Comparison of ENCODE assay signal across 7 mouse cellular contexts in the genomic region with DNA sequence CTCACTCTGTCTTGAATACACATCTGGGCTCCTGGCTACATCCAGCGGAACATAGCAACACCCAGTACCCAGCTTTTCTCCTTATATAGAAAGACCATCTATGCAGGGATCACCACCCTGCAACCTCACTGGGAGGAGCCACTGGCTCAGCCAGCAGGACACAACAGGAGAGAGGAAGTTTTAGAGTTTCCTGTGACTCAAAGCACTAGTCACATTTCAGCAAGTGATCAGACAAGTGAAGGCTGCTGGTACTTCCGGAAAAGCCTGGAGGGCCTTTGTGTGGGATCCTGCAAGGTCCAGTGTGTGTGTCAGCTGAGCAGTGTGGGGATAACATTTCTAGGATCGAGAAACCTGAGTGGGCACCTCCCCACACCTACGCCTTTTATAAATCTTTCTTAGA. TPM values are rescaled to one million over a fixed set of nuclear protein-coding genes. Genes with fewer than 3 reads are reported as not detected.
DNase-seq lines count a peak whose midpoint lies in the region; ATAC-seq and TF ChIP-seq lines count a peak whose summit lies in the region.

No protein-coding gene starts in this region.

- WGBS in heart, postnatal 0 days: 35% methylated on average over 4 of the region's 4 CpGs
- 43% methylated on average over 4 of the region's 4 CpGs for WGBS in liver, embryonic 12.5 days (ENCODE audit: insufficient replicate concordance)
- WGBS in stomach, embryonic 15.5 days: 58% methylated on average over 4 of the region's 4 CpGs

- no peaks in the 10 kb centered on the region for H3K27me3 ChIP-seq in CH12.LX (replicated peaks)
- H3K27me3 ChIP-seq in heart, postnatal 0 days (ENCODE audit: control insufficient read depth, insufficient read depth, low read length): no peaks in the 10 kb centered on the region
- no peaks in the 10 kb centered on the region for H3K27me3 ChIP-seq in liver, embryonic 12.5 days (replicated peaks)
- H3K27me3 ChIP-seq in stomach, embryonic 15.5 days (replicated peaks): no peaks in the 10 kb centered on the region

- H3K9ac ChIP-seq in CH12.LX (ENCODE audit: insufficient read depth, low read depth): peak overlapping the region; percentile 99
- no peak overlapping the region for H3K9ac ChIP-seq in heart, postnatal 0 days (replicated peaks; ENCODE audit: low read depth, low read length)
- H3K9ac ChIP-seq in liver, embryonic 12.5 days: no peak overlapping the region
- no peak overlapping the region for H3K9ac ChIP-seq in stomach, embryonic 15.5 days

- TF ChIP-seq RAD21 in CH12.LX (IDR thresholded peaks at IDR 0.05; ENCODE audit: low read depth, low read length): peak; percentile 22

- peak; percentile 74 for TF ChIP-seq POLR2A in CH12.LX (IDR thresholded peaks at IDR 0.05; ENCODE audit: low read depth, low read length)

- peak overlapping the region; percentile 91 for H3K27ac ChIP-seq in CH12.LX (ENCODE audit: insufficient read depth, low read depth)
- H3K27ac ChIP-seq in heart, postnatal 0 days (ENCODE audit: low read depth): peak overlapping the region; percentile 68
- peak overlapping the region; percentile 39; the same call in 1 of the 2 replicates for H3K27ac ChIP-seq in liver, embryonic 12.5 days
- H3K27ac ChIP-seq in stomach, embryonic 15.5 days: peak overlapping the region; percentile 89

- H3K9me3 ChIP-seq in CH12.LX (replicated peaks; ENCODE audit: low read length): no peaks in the 10 kb centered on the region
- H3K9me3 ChIP-seq in heart, postnatal 0 days (replicated peaks; ENCODE audit: control insufficient read depth, low read length): no peaks in the 10 kb centered on the region
- no peaks in the 10 kb centered on the region for H3K9me3 ChIP-seq in liver, embryonic 12.5 days (replicated peaks)
- no peaks in the 10 kb centered on the region for H3K9me3 ChIP-seq in stomach, embryonic 15.5 days

- TF ChIP-seq CTCF in CH12.LX (conservative IDR thresholded peaks at IDR 0.05 in 1 of 2, IDR thresholded peaks at IDR 0.05 in 1 of 2; ENCODE audit: low read depth in 2 of 2, low read length in 2 of 2): 0 out of 4 replicates have a peak, but pooled peaks of 1 of the 2 experiments have one; percentile 3
- TF ChIP-seq CTCF in heart, postnatal 0 days (IDR thresholded peaks at IDR 0.05; ENCODE audit: low read depth): no peak

- peak overlapping the region in 1 of 3 experiments; percentile 30 for H3K4me3 ChIP-seq in CH12.LX (replicated peaks in 1 of 3; ENCODE audit: low read depth in 2 of 3, low read length in 2 of 3, poor library complexity in 1 of 3)
- H3K4me3 ChIP-seq in heart, postnatal 0 days (ENCODE audit: low read depth, low read length): no peak overlapping the region
- H3K4me3 ChIP-seq in liver, embryonic 12.5 days: no peak overlapping the region
- no peak overlapping the region for H3K4me3 ChIP-seq in stomach, embryonic 15.5 days (replicated peaks)

- peaks cover 45 to 91% of the 10 kb centered on the region in 2 experiments for H3K4me1 ChIP-seq in CH12.LX (ENCODE audit: control insufficient read depth in 1 of 2, insufficient read depth in 2 of 2)
- H3K4me1 ChIP-seq in heart, postnatal 0 days (ENCODE audit: control insufficient read depth, insufficient read depth): peaks cover 24% of the 10 kb centered on the region
- peaks cover 65% of the 10 kb centered on the region for H3K4me1 ChIP-seq in liver, embryonic 12.5 days
- peaks cover 32% of the 10 kb centered on the region for H3K4me1 ChIP-seq in stomach, embryonic 15.5 days

- in situ Hi-C loops in CH12.LX (cut with MboI; ENCODE audit: low pct_ligation_motif_present, low pct_unique_long_range_greater_than_20kb, low sequenced_read_pairs): loop anchor here (5.0 to 10.0 kb wide), 2 partner anchors 75 to 428 kb away; no protein-coding TSS in a partner anchor

- peak; percentile 93 for TF ChIP-seq EP300 in CH12.LX (IDR thresholded peaks at IDR 0.05; ENCODE audit: low read length)
- TF ChIP-seq EP300 in heart, postnatal 0 days (IDR thresholded peaks at IDR 0.05; ENCODE audit: low read depth): no peak

- H3K36me3 ChIP-seq in CH12.LX (replicated peaks in 1 of 2; ENCODE audit: control insufficient read depth in 1 of 2, insufficient read depth in 1 of 2, low read length in 1 of 2): no peaks in the 10 kb centered on the region
- H3K36me3 ChIP-seq in heart, postnatal 0 days (replicated peaks; ENCODE audit: control insufficient read depth, insufficient read depth, low read length): no peaks in the 10 kb centered on the region
- H3K36me3 ChIP-seq in liver, embryonic 12.5 days: no peaks in the 10 kb centered on the region
- no peaks in the 10 kb centered on the region for H3K36me3 ChIP-seq in stomach, embryonic 15.5 days

- ATAC-seq in activated CD4-positive, CD25-positive, alpha-beta regulatory T cell, adult 4 months: peak; percentile 43
- ATAC-seq in heart, postnatal 0 days (ENCODE audit: insufficient read depth, low read depth): peak; percentile 62
- peak; percentile 28; the same call in 1 of the 2 replicates for ATAC-seq in liver, embryonic 12.5 days
- ATAC-seq in stomach, embryonic 15.5 days (ENCODE audit: insufficient read depth, low FRiP score, low read depth): no peak
- ATAC-seq in erythroid progenitor cell, adult 5-6 weeks (replicated peaks; ENCODE audit: low FRiP score, poor library complexity, severe bottlenecking): no peak

- dilution Hi-C loops in CH12.LX (cut with MboI; ENCODE audit: extremely low pct_ligation_motif_present, extremely low pct_unique_long_range_greater_than_20kb, low sequenced_read_pairs): no loop called here

- H3K4me2 ChIP-seq in CH12.LX (ENCODE audit: insufficient read depth, low read depth, poor library complexity, severe bottlenecking): peak overlapping the region; percentile 86
- no peak overlapping the region for H3K4me2 ChIP-seq in heart, postnatal 0 days (ENCODE audit: low read depth, low read length)
- no peak overlapping the region for H3K4me2 ChIP-seq in liver, embryonic 12.5 days
- H3K4me2 ChIP-seq in stomach, embryonic 15.5 days: no peak overlapping the region

- H3K79me2 ChIP-seq in CH12.LX (replicated peaks; ENCODE audit: control insufficient read depth, extremely low read depth, insufficient read depth, poor library complexity, severe bottlenecking): no peaks in the 10 kb centered on the region

- DNase-seq in CH12.LX (ENCODE audit: extremely low read depth): peak; percentile 91
- peak; percentile 85 for DNase-seq in heart, postnatal 0 days (ENCODE audit: low spot score)
- no peak for DNase-seq in layer of hippocampus, postnatal 36 days

TF ChIP-seq in CH12.LX, 34 proteins besides CTCF, POLR2A, EP300 and RAD21 (continues in another document):
- TF ChIP-seq ZC3H11A (IDR thresholded peaks at IDR 0.05; ENCODE audit: low read depth, low read length): no peak
- peak; percentile 8; the same call in 1 of the 2 replicates for TF ChIP-seq MAFK (IDR thresholded peaks at IDR 0.05; ENCODE audit: insufficient replicate concordance, low read length)
- peak; percentile 44; the same call in 1 of the 2 replicates for TF ChIP-seq MAX (IDR thresholded peaks at IDR 0.05; ENCODE audit: low read length)
- TF ChIP-seq TBP (conservative IDR thresholded peaks at IDR 0.05; ENCODE audit: low read depth, low read length): peak; percentile 95
- TF ChIP-seq NELFE (IDR thresholded peaks at IDR 0.05; ENCODE audit: low read depth, low read length): peak; percentile 48
- peak; percentile 89 for TF ChIP-seq SIN3A (IDR thresholded peaks at IDR 0.05; ENCODE audit: low read length)
- no peak for TF ChIP-seq USF2 (conservative IDR thresholded peaks at IDR 0.05; ENCODE audit: low read depth, low read length)
- peak; percentile 82 for TF ChIP-seq MEF2A (IDR thresholded peaks at IDR 0.05; ENCODE audit: borderline replicate concordance, low read depth, low read length)
- peak; percentile 72; the same call in 1 of the 2 replicates for TF ChIP-seq MXI1 (IDR thresholded peaks at IDR 0.05; ENCODE audit: low read depth, low read length)
- no peak; the same call in 1 of the 2 replicates for TF ChIP-seq CHD1 (IDR thresholded peaks at IDR 0.05; ENCODE audit: low read depth, low read length)
- peak; percentile 61; the same call in 1 of the 2 replicates for TF ChIP-seq HCFC1 (IDR thresholded peaks at IDR 0.05; ENCODE audit: low read depth, low read length)
- TF ChIP-seq MAZ (IDR thresholded peaks at IDR 0.05; ENCODE audit: low read depth, low read length): 0 out of 2 replicates have a peak, but pooled peaks have one; percentile 70
- TF ChIP-seq MYC (IDR thresholded peaks at IDR 0.05; ENCODE audit: low read depth, low read length): peak; percentile 83
- TF ChIP-seq IRF4 (IDR thresholded peaks at IDR 0.05; ENCODE audit: low read depth, low read length): peak; percentile 98

RNA-seq across cellular contexts. Expression of gene Tubd1, which starts 32.4 kb away (rescaled TPM):
- total RNA-seq in CH12.LX (2012; rRNA removed) (11.9 and 14.3 TPM in 2 replicates), CH12.LX (2014; rRNA removed) (9.7 and 9.8 TPM in 2 replicates)
- 12.6 and 13.4 TPM in 2 replicates for polyA plus RNA-seq in CH12.LX (2012; ENCODE audit: insufficient read length, low read depth)
- polyA plus RNA-seq in activated CD4-positive, CD25-positive, alpha-beta regulatory T cell, adult 4 months (2017; shearing (Covaris generic)): 1 to 10 TPM; 5.7 to 5.9 TPM
- total RNA-seq in heart, postnatal 0 days (2014; rRNA removed; ENCODE audit: low replicate concordance): 2.5 and 16.6 TPM in 2 replicates
- 8.0 and 10.6 TPM in 2 replicates for polyA plus RNA-seq in heart, postnatal 0 days (2015; fragmentation: Nextera tagmentation; extraction: Ambion mirVana)
- polyA plus RNA-seq in liver, embryonic 12.5 days (2016; fragmentation: Nextera tagmentation; extraction: Ambion mirVana): 13.7 and 14.8 TPM in 2 replicates
- polyA plus RNA-seq in stomach, embryonic 15.5 days (2015; fragmentation: Nextera tagmentation; extraction: Ambion mirVana): 11.9 and 12.9 TPM in 2 replicates
- total RNA-seq in layer of hippocampus, postnatal 36 days (2021): 1 to 10 TPM; 7.0 to 8.8 TPM
- total RNA-seq in erythroid progenitor cell, adult 5-6 weeks (2015; ENCODE audit: low replicate concordance): 18.0 and 20.1 TPM in 2 replicates
- total RNA-seq in erythroid progenitor cell, adult 5-6 weeks (2017; ENCODE audit: low replicate concordance): 16.4 and 31.6 TPM in 2 replicates

RNA-seq across cellular contexts. Expression of gene Rps6kb1, which starts 32.6 kb away (rescaled TPM):
- total RNA-seq in CH12.LX (2012; rRNA removed) (45.2 and 56.7 TPM in 2 replicates), CH12.LX (2014; rRNA removed) (76.9 and 79.9 TPM in 2 replicates)
- 110 and 152 TPM in 2 replicates for polyA plus RNA-seq in CH12.LX (2012; ENCODE audit: insufficient read length, low read depth)
- polyA plus RNA-seq in activated CD4-positive, CD25-positive, alpha-beta regulatory T cell, adult 4 months (2017; shearing (Covaris generic)): 10 to 100 TPM; 40.2 to 56.5 TPM
- 10.5 and 13.2 TPM in 2 replicates for total RNA-seq in heart, postnatal 0 days (2014; rRNA removed; ENCODE audit: low replicate concordance)
- polyA plus RNA-seq in heart, postnatal 0 days (2015; fragmentation: Nextera tagmentation; extraction: Ambion mirVana): 32.7 and 37.1 TPM in 2 replicates
- 35.9 and 40.6 TPM in 2 replicates for polyA plus RNA-seq in liver, embryonic 12.5 days (2016; fragmentation: Nextera tagmentation; extraction: Ambion mirVana)
- 53.7 and 62.2 TPM in 2 replicates for polyA plus RNA-seq in stomach, embryonic 15.5 days (2015; fragmentation: Nextera tagmentation; extraction: Ambion mirVana)
- total RNA-seq in layer of hippocampus, postnatal 36 days (2021): 10 to 100 TPM; 38.5 to 41.6 TPM
- 34.4 and 42.5 TPM in 2 replicates for total RNA-seq in erythroid progenitor cell, adult 5-6 weeks (2015; ENCODE audit: low replicate concordance)
- 43.0 and 73.8 TPM in 2 replicates for total RNA-seq in erythroid progenitor cell, adult 5-6 weeks (2017; ENCODE audit: low replicate concordance)

Comparison
In these comparisons a context has a peak if more than half of its experiments do, and no peak if none do; other contexts are left out.
1. DNase-seq: peak in CH12.LX (single experiment) and heart, postnatal 0 days (single experiment); none in layer of hippocampus, postnatal 36 days (0 of 2).
2. H3K27ac ChIP-seq: peak in every context shown above with its lines; median percentile 91 in CH12.LX; 89 in stomach, embryonic 15.5 days; 68 in heart, postnatal 0 days; 39 in liver, embryonic 12.5 days.
3. ATAC-seq: peak in activated CD4-positive, CD25-positive, alpha-beta regulatory T cell, adult 4 months (single experiment), heart, postnatal 0 days (single experiment) and liver, embryonic 12.5 days (single experiment); none in stomach, embryonic 15.5 days (single experiment) and erythroid progenitor cell, adult 5-6 weeks (single experiment).